Mouse (Mus musculus): ENCODE results near the gene Lst1.

The Lst1 gene

DNA sequence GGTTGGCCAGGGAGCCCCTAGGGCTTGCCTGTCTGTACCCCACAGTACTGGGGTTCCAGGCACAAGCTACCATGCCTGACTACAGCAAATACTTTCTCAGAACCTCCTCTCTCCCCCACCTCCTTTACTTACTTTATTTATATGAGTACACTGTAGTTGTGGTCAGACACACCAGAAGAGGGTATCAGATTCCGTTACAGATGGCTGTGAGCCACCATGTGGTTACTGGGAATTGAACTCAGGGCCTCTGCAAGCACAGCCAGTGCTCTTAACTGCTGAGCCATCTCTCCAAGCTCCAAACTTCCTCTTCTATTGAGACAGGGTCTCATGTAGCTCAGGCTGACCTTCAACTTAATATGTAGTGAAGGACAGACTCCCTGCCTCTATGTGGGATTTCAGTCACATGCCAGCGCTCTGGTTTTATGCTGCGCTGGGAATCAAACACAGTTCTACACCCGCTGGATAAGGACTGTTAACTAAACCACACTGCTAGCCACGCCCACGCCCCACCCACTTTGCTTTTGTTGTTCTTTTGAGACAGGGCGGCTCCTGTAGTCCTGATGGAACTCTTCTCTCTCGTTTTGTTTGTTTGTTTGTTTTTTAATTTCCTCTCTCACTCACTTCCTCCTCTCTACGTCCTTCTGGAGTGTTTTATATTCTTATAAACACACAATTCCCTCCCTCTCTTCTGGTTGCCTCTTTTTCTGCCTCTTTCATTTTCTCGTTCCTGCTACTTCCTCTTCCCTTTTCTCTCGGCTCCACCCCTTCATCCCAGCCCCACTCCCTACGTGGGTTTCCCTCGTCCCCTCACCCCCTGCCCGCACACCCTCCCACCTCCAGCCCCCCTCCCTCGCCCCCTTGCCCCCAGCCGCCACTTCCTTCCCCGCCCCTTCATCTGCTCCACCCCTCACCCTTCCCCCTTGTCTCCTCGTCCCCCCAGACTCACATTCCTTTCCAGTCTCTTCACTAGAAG, 2.3 kb downstream of the Lst1 start:
- in situ Hi-C loops (cut with MseI, MboI) = no loop called here

DNA sequence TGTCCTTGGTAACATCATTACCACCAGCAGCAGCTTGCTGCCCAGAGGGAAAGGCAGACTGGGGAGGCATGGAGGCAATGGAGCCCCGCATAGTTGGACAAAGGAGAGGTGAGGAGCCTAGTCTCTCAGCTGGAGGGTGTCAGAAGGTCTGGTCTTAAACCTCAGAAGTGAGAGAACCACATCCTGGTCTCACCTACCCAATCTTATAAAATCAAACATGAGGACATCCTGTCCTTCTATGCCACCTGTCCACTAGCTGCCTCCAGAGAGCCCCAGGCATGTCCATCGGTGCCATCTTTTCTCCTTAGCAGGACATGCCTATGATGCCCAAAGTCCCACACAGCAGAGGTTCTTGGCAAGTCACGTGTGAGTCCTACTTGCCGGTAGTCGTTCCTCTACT, 8.1 kb downstream of the Lst1 start:
- in situ Hi-C loops (cut with MseI, MboI) = no loop called here

DNA sequence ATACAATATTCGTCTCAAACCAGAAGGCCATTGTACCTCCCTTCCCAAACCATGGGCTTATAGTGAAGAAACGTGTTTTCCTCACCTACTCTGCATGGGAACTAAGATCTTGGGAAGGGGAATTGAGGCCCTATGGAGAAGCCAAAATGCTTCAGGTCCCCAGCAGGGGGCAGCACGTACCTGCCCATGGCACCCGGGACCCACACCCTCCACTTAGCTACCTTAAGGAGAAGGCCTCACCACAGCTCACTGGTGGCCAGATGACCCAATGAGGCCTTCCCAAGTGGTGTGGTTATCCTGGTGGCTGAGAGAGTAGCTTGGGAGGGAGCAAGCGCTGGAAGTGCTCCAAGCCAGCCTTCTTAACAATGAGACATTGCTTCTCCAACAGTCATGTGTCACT, 9.7 kb downstream of the Lst1 start:
- in situ Hi-C loops (cut with MseI, MboI) = loop anchor here in 1 of 2 experiments (5.0 kb wide), 1 partner anchor 54 kb away; the partner anchor contains the start of gene Atp6v1g2

DNA sequence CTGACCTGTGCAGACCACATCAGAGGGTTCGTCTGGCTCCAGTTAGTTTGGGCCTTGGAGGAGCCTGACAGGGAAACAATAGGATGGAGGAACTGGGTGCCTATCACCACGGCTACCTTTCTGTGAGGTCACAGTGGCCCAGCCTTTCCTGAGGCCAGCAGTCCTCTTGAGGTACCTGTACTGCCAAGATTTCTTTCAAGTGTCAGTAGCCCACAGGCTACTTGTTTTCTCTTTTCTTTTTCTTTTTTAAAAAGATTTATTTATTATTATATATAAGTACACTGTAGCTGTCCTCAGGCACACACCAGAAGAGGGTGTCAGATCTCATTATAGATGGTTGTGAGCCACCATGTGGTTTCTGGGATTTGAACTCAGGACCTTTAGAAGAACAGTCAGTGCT, 12.3 kb downstream of the Lst1 start, which contains the start of gene Aif1:
Gene Aif1, minus strand, starts transcription at position 101 of the 400 bp plus-strand sequence.
- in situ Hi-C loops (cut with MseI, MboI) = loop anchor here in 1 of 2 experiments (5.0 kb wide), 1 partner anchor 56 kb away; the partner anchor contains the start of gene Atp6v1g2

DNA sequence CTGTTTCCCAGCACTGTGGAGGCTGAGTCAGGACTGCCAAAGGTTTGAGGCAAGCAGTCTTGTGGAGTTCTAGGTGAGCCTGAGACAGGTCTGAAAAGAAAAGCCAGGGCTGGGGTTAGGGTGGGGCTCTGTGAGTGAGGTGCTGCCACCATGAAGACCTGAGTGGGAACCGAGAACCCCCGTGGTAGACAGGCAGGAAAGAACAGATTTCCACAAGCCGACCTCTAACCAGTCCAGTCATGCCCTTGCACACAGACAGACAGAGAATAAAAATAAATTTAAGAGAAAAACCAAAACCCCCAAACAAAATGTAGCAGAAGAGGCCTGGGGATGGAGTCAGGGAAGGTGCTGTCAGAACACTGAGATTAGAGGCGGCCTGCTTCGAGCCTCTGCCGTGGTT, 12.9 kb downstream of the Lst1 start:
- in situ Hi-C loops (cut with MseI, MboI) = loop anchor here in 1 of 2 experiments (5.0 kb wide), 1 partner anchor 57 kb away; the partner anchor contains the start of gene Atp6v1g2

DNA sequence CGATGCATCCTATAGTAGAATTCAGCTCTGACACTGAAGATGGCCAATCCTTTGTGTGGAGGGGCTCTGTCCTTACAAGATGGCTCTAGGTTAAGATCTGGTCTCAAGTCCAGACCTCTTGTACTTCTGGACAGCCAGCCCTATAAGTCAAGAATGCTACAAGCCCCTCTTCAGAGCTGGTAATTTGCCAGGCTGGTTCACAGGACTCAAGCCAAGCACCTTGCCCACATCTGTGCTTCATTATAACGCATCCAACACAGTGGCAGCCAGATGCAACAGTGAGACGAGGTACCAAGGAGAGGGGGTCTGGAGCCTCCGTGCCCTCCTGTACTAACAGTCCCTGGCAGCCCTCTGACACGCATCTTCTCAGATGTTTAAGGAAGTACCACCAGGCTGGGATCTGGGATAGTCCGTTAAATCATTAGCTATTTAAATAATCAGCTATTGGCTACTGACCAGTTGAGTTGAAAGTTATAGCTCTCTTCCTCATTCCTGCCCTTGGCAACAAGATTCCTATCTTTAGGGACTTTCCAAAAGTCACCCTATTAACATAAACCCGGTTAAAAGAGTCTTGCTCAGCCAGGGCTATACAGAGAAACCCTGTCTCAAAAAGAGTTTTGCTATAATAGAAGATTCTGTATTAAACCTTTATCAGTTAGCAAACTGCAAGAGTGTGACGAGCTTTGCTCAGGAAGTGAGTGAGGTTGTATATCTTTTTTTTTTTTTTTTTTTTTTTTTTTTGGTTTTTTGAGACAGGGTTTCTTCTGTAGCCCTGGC, 13.8 kb downstream of the Lst1 start:
- in situ Hi-C loops (cut with MseI, MboI) = loop anchor here in 1 of 2 experiments (5.0 kb wide), 1 partner anchor 58 kb away; the partner anchor contains the start of gene Atp6v1g2

DNA sequence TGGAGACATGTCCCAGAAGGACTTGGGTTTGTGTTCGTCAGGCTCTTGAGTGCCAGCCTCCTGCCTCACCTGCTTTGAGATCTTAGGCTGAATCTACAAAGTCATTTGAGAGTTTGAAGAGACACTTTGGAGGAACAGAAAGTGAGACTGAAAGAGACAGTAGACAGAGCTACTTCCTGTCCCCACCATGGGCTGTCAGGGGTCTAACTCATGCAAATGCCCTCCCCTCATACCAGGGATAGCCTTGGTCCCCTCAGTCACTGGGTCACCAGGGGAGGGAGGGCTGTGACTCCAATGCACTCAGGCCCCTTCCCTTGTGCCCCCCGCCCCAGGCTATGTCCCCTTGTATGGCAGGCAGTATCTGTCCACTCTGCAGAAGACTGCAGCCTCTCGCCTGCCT, 14.9 kb downstream of the Lst1 start:
- in situ Hi-C loops (cut with MseI, MboI) = loop anchor here in 1 of 2 experiments (5.0 kb wide), 1 partner anchor 59 kb away; the partner anchor contains the start of gene Atp6v1g2

DNA sequence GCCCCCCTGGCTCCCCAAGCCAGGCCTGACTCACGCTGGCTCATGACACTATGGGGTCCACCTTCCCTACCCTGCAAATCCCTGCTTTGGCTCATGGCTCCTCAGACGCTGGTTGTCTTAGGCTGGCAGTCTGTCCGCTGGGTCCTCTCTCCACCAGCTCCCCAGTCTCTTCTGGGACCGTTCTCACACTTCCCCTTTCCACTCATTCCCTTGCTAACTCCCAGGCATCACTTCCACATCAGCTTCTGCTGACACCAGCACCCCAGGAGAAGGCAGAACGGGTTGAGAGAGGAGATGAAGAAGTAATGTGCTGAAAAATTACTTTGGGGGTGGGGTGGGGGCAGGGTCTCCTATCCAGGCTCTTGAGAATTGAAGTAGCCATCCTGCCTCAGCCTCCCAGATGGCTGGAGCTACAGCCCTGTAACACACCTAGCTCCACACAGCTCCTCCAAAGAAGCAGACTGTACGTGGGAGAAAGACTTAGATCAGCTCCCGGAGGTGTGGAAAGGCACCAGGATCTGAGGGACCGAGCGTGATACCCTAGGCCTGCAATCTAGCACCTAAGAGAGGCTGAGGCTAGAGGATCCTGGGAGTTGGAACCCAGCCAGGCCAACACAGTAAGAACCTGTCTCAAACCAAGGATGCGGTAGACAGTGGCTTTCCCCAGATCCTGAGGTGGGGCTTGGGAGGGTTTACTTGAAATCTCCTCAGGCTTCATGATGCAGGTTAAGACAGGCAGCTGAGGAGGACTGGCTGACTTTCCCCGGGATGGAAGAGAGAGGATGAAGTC, 15.6 kb downstream of the Lst1 start:
- in situ Hi-C loops (cut with MseI, MboI) = loop anchor here in 1 of 2 experiments (5.0 kb wide), 1 partner anchor 60 kb away; the partner anchor contains the start of gene Atp6v1g2

DNA sequence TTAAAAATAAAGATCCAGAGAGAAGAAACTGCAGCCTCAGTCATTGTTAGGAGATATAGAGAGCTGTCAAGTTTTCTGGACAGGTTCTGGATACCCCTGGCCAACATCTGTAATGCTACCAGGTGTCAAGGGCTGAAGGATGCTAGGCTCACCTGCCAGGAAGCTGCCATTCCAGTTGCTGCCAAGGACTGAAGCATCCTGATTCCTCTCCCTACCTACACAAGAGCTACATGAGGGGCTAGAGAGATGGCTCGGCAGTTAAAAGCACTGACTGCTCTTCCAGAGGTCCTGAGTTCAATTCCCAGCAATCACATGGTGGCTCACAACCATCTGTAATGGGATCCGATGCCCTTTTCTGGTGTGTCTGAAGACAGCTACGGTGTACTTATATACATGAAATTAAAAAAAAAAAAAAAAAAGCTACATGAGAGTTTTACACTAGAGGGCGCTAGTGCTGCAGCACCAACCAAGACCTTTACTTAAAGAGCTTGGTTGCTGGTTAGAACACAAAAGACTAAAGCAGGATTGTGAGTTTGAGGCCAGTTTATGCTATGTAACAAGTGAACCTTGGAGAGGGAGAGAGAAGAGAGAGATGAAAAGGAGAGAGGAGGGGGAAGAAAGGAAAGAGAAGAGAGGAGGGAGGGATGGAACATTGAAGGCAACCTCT, 19.6 kb downstream of the Lst1 start:
- in situ Hi-C loops (cut with MseI, MboI) = no loop called here

DNA sequence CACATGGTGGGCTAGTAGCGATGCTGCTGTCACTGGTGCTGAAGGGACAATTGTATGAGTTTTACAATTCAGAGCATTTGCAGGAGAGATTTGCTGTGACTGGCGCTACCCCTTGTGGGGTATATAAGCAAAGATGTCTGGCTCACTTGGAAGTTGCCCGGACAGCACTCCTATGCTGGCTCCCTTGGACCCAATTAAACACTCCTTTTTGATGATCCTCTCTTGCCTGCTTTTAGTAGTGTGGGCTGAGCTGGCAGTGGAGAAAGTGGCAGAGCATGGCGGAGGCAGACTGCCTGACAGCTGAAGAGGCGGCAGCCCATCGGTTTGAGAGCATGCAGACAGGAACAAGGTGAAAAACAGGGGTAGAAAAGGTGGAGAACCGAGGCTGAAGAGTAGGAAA, 20.4 kb downstream of the Lst1 start:
- in situ Hi-C loops (cut with MseI, MboI) = no loop called here

DNA sequence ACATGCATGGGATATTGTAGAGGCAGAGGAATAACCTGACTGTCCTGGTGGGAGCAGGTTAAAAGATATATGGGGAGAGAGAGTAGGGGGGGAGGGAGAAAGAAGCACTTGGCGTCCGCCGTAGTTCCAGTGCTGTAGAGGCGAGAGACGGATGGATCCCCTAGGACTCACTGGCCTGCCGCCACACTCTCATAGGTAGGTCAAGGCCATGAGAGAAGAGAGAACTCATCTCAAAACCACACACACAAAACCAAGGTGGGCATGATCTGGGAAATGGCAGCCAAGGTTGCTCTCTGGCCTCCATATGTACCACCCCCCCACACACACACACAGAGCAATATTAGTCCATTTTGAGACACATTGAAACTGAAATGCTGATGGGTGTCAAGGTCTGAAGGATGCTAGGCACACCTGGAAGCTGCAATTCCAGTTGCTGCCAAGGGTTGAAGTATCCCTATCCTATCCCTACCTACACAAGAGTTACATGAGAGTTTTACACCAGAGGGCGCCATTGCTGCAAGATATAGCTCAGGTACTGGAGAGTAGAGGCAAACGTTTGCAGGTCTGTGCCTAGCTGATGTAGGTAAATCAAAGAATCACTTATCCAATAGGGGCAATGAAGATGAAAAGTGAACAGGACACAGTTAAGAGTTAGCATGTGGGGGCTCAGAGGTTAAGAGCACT, 21.7 kb downstream of the Lst1 start:
- in situ Hi-C loops (cut with MseI, MboI) = no loop called here

DNA sequence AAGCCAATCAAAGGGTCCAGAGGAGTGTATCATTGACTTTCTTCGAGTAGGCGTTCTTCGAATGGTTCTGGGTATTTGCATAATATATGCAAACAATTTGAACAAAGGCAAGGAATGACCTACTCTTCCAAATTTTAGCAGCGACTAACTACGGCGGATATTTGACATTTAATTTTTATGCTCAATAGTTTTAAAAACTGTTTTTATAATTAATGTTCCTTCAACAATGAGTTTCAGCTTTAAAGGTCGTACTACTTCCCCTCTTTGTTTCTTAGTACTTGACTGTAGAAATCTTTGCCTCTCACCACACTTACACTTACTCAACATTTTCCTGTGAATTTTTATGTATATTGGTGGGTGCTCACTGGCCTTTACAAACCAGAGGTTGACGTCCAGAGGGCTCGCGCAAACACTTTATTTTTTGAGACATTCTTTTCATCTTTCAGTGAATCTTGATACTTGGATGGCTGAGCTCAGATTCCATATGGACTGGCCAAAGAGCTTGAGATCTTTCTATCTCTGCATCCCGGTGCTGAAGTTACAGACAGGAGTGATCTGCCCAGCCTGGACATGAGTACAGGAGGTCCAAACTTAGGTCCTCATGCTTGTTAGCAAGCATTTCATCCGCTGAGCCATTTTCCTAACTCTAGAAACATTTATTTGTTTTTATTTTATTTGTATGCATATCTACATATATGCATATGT, 22.6 kb downstream of the Lst1 start:
- in situ Hi-C loops (cut with MseI, MboI) = no loop called here

DNA sequence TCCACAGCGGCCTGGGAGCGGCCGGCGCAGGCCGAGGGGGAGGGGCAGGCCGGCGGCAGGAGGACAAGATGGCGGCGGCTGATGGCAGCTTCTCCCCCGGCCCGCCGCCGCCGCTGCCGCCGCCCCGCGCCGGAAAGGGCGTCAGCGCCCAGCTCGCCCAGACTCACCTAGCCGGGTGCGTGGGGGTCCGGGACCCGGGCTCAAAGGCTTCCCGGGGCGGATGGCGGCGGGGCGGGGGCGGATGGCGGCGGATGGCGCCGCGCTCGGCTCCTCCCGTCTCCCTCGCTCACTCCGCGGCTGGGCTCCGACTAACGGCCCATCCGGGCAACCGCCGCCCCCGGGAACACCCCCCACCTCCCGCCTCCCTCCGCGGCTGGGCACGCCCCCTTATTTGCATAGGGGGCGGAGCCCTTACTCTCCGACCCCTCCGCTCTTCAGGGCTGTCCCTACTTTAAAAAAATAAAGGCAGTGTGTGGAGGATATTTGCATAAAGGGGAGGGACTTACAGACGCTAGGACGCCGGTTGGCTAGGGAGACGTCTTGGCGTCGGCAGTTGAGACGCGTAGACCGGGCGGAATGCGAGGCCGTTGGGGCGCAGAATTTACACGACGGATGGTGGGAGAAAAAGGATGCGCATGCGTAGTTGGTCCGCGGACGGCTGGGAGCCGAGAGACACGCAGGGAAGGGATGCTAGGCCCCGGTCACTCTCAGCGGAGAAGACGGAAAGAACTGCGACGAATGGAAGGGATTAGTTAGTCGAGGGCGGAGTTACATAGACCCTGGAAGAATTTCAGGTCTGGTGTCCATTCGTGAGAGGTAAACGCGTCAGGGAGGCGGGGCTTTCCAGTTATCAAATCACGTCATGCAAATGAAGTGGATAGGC, 23.4 kb downstream of the Lst1 start, which contains the start of gene Prrc2a:
Gene Prrc2a, minus strand, starts transcription at position 330 of the 883 bp plus-strand sequence.
- in situ Hi-C loops (cut with MseI, MboI) = no loop called here

DNA sequence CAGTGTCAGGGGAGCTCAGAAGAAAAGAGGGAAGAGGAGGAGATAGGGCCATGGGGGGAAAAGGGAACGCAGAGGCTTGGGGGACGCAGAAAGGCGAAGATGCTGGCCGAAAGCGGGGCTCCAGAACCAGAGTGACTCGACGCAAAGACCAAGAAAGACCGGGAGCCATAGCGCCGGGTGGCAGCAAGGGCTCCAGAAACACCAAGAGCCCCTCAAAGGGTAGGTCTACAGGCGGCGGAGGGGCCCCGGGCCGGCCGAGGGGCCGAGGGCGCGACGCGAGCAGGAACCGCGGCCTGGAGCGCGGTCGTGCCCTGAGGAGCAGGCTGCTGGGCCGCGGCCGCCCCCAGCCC, 24.0 kb downstream of the Lst1 start:
- in situ Hi-C loops (cut with MseI, MboI) = no loop called here

DNA sequence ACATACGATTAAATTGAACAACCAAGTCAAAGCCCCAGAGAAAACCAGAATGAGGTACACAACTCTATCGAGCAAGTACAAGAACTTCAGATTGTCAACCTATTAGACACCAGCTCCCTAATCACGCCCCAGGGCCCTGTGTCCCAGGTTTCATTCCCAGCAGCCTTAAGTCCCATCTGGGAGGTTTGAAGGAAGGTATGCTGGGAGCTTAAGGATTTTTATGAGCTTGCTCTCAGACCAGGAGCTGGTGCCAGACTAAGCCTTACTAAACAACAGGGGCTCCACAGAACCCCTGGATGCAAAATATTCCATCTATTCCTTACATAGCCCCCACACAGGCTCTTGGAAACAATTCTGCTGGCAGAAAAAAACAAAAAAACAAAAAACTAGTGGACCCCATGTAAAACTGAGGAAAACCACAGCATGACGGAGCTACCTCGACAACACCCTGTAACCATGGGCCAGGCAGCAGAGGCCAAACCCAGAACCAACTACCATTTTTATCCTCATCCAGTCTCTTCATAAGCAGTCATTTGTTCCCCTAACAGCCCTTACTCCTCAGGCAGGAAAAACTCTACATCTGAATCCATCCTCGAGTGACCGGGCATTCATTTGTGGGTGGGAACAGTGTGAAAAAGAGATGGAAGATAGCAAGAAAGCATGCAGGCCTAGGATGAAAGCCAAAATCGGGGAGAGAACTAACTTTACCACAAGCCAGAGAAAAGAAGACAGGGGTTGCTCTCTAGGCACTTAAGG, 24.7 kb downstream of the Lst1 start:
- in situ Hi-C loops (cut with MseI, MboI) = no loop called here

DNA sequence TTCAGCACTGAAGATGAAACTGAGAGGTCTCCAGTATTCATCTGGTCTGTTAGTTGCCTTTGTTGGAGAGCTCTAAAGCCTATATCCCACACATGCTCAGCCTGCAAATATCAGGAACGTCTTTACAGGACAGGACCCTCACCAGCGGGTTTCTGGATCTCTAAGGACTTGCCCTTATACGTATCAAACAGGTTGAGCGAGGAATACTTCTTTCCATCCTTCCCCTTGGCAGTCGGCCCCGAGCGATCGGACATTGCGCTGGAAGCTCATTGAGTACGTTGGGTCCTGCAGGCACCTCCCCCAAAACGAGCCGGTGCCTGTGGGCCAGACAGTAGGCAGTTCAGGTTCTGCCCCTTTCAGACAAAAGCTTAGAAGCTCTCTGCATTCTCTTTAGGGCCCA, 25.5 kb downstream of the Lst1 start:
- in situ Hi-C loops (cut with MseI, MboI) = no loop called here

DNA sequence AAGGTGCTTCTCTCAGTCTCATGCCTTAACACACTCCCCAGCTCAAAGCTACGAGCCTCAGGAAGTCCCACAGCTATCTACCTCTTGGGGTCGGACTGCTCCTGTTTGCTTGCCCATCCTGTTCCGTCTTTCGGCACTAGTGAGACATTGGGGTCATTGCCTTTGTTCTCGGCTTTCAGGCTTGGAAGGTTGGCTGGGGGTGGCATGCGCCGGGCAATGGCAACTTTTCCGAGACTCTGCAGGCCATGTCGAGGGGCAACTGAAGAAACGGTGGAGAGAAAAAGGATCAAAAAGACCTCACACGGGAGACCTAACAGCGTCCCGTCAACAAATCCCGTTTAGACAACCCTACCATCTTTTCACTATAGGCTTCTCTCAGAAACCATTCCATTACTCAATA, 26.1 kb downstream of the Lst1 start:
- in situ Hi-C loops (cut with MseI, MboI) = no loop called here

DNA sequence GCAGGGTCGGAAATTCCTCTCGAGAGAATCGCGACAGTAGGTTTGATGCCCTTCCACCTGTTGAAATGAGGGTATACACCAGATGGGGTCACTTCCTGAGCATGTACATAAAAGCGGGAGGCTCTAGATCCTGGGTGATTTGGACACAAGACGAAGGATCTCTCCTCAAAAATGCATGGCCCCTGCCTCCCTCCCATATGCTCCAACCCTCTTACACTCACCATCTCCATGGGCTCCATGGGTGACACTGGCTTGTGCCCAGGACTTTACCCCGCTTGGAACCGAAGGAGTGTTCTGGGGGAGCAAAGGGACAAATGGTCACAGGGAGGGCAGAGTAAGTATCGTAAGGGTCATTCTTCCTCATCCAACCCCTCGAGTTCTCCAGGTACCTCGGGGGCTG, 26.8 kb downstream of the Lst1 start:
- in situ Hi-C loops (cut with MseI, MboI) = no loop called here

Measured in mouse trophoblast stem cell (cell line).